Mouse (Mus musculus) limb, embryonic 12.5 days (tissue): ENCODE measurements around the gene Wdtc1. TPM values are rescaled to one million over a fixed set of nuclear protein-coding genes. Genes with fewer than 3 reads are reported as not detected.

Experiments used
- ATAC-seq: fragments of 200-750 bp; cut with Nextera tagmentation; 2 replicates; pipeline ENCODE4 v1.8.0; 2017; ENCODE audit warnings: low read depth, moderate TSS enrichment; ENCODE audit not compliant: insufficient number of reproducible peaks, insufficient read depth, low FRiP score, low TSS enrichment
- H3K27ac ChIP-seq: fragments of 300-500 bp; sonication (generic); 2 replicates; pipeline ENCODE4 v1.5.1; 2016; ENCODE audit warnings: mild to moderate bottlenecking, moderate library complexity
- H3K27me3 ChIP-seq: fragments of 300-500 bp; sonication (generic); 2 replicates; pipeline ENCODE4 v1.6.1; 2016; ENCODE audit warnings: mild to moderate bottlenecking, moderate library complexity
- H3K36me3 ChIP-seq: fragments of 300-500 bp; sonication (generic); 2 replicates; pipeline ENCODE4 v1.6.1; 2016; ENCODE audit warnings: mild to moderate bottlenecking, moderate library complexity
- H3K4me1 ChIP-seq: fragments of 300-500 bp; sonication (generic); replicated peaks from 2 replicates; pipeline ENCODE4 v1.6.1; 2016
- H3K4me2 ChIP-seq: fragments of 300-500 bp; sonication (generic); 2 replicates; pipeline ENCODE4 v1.6.1; 2016; ENCODE audit warnings: mild to moderate bottlenecking, moderate library complexity
- H3K4me3 ChIP-seq: fragments of 300-500 bp; sonication (generic); replicated peaks from 2 replicates; pipeline ENCODE4 v1.5.1; 2016; ENCODE audit warnings: mild to moderate bottlenecking
- H3K9ac ChIP-seq: fragments of 300-500 bp; sonication (generic); replicated peaks from 2 replicates; pipeline ENCODE4 v1.6.1; 2016; ENCODE audit warnings: mild to moderate bottlenecking, moderate library complexity
- H3K9me3 ChIP-seq: fragments of 300-500 bp; sonication (generic); 2 replicates; pipeline ENCODE4 v1.6.1; 2016; ENCODE audit warnings: mild to moderate bottlenecking, moderate library complexity
- WGBS: fragments of 180-500 bp; shearing (Covaris S2); methylation state at CpG from one replicate; pipeline ENCODE4 v1.1.7; 2016; 5-methylcytosine and 5-hydroxymethylcytosine counted together
- polyA plus RNA-seq: library from polyadenylated mRNA; unstranded; fragments of >200 nt; fragmentation: Nextera tagmentation; extraction: Ambion mirVana; gene quantifications from 2 replicates; pipeline ENCODE4 v1.2.1, GENCODE M21; 2016

Wdtc1 gene
- polyA plus RNA-seq, 1 experiment from 2014 or later, result 12.2 TPM

- Histone ChIP-seq H3K36me3 (no peaks in the 10 kb centered on the region), H3K9ac (no peak overlapping the region), H3K4me2 (no peak overlapping the region), H3K27ac (no peak overlapping the region), H3K9me3 (no peaks in the 10 kb centered on the region), H3K4me3 (no peak overlapping the region), H3K4me1 (no peaks in the 10 kb centered on the region), H3K27me3 (peaks cover 6% of the 10 kb centered on the region; the same call in 1 of the 2 replicates)
- 75% methylated on average over 4 of the region's 4 CpGs for WGBS
- ATAC-seq, result no peak
Observed at GRCm38 (mm10) chr4:133346577-133346976, 6.7 kb downstream of the Wdtc1 start.

- Histone ChIP-seq H3K27ac (no peak overlapping the region), H3K9ac (no peak overlapping the region), H3K4me2 (no peak overlapping the region), H3K4me3 (no peak overlapping the region), H3K9me3 (no peaks in the 10 kb centered on the region), H3K4me1 (no peaks in the 10 kb centered on the region), H3K36me3 (no peaks in the 10 kb centered on the region), H3K27me3 (peaks cover 6% of the 10 kb centered on the region; the same call in 1 of the 2 replicates)
- no peak for ATAC-seq
- 87% methylated on average over 6 of the region's 6 CpGs for WGBS
Observed at GRCm38 (mm10) chr4:133345702-133346101, 7.6 kb downstream of the Wdtc1 start.

GRCm38 (mm10) chr4:133344112-133344511, 9.2 kb downstream of the Wdtc1 start:
- Histone ChIP-seq H3K27ac (no peak overlapping the region), H3K4me1 (no peaks in the 10 kb centered on the region; the same call in 1 of the 2 replicates), H3K36me3 (no peaks in the 10 kb centered on the region), H3K4me3 (no peak overlapping the region), H3K9ac (no peak overlapping the region), H3K9me3 (no peaks in the 10 kb centered on the region), H3K4me2 (no peak overlapping the region), H3K27me3 (peaks cover 6% of the 10 kb centered on the region; the same call in 1 of the 2 replicates)
- 9% methylated on average over 4 of the region's 4 CpGs for WGBS
- no peak for ATAC-seq

GRCm38 (mm10) chr4:133340217-133340616, 13.1 kb downstream of the Wdtc1 start:
- Histone ChIP-seq H3K36me3 (peaks cover 2% of the 10 kb centered on the region; the same call in 1 of the 2 replicates), H3K9me3 (no peaks in the 10 kb centered on the region), H3K9ac (no peak overlapping the region), H3K4me1 (peaks cover 6% of the 10 kb centered on the region), H3K27ac (no peak overlapping the region), H3K4me3 (no peak overlapping the region), H3K27me3 (peaks cover 6% of the 10 kb centered on the region; the same call in 1 of the 2 replicates), H3K4me2 (no peak overlapping the region)
- no peak for ATAC-seq
- WGBS, result 82% methylated on average over 2 of the region's 2 CpGs

- peak overlapping the region; percentile 89 for H3K9ac ChIP-seq
- H3K4me1 ChIP-seq, result peaks cover 6% of the 10 kb centered on the region
- peaks cover 4% of the 10 kb centered on the region; the same call in 1 of the 2 replicates for H3K36me3 ChIP-seq
- peak overlapping the region; percentile 76 for H3K4me2 ChIP-seq
- H3K9me3 ChIP-seq, result no peaks in the 10 kb centered on the region
- peak overlapping the region; percentile 76 for H3K27ac ChIP-seq
- peaks cover 6% of the 10 kb centered on the region; the same call in 1 of the 2 replicates for H3K27me3 ChIP-seq
- ATAC-seq, result peak; percentile 95
- H3K4me3 ChIP-seq, result peak overlapping the region; percentile 93
- under 1% methylated on average over 59 of the region's 60 CpGs for WGBS
Observed at GRCm38 (mm10) chr4:133339148-133339749, 14.0 kb downstream of the Wdtc1 start.

- Histone ChIP-seq H3K4me1 (peaks cover 6% of the 10 kb centered on the region), H3K27ac (peak overlapping the region; percentile 76), H3K4me3 (peak overlapping the region; percentile 93), H3K4me2 (peak overlapping the region; percentile 76), H3K36me3 (peaks cover 4% of the 10 kb centered on the region; the same call in 1 of the 2 replicates), H3K9me3 (no peaks in the 10 kb centered on the region), H3K9ac (peak overlapping the region; percentile 89), H3K27me3 (peaks cover 6% of the 10 kb centered on the region; the same call in 1 of the 2 replicates)
- 1% methylated on average over 39 of the region's 39 CpGs for WGBS
- peak; percentile 30 for ATAC-seq
Observed at GRCm38 (mm10) chr4:133338521-133339095, 14.7 kb downstream of the Wdtc1 start.

- H3K4me1 ChIP-seq, result peaks cover 6% of the 10 kb centered on the region
- peaks cover 4% of the 10 kb centered on the region; the same call in 1 of the 2 replicates for H3K36me3 ChIP-seq
- 14% methylated on average over 14 of the region's 14 CpGs for WGBS
- H3K9ac ChIP-seq, result peak overlapping the region; percentile 89
- H3K4me2 ChIP-seq, result peak overlapping the region; percentile 76
- H3K27me3 ChIP-seq, result peaks cover 1% of the 10 kb centered on the region; the same call in 1 of the 2 replicates
- H3K4me3 ChIP-seq, result peak overlapping the region; percentile 93
- H3K27ac ChIP-seq, result no peak overlapping the region
- H3K9me3 ChIP-seq, result no peaks in the 10 kb centered on the region
- ATAC-seq, result no peak
Observed at GRCm38 (mm10) chr4:133337833-133338520, 15.3 kb downstream of the Wdtc1 start.

GRCm38 (mm10) chr4:133333306-133333705, 20.0 kb downstream of the Wdtc1 start:
- no peak overlapping the region for H3K4me3 ChIP-seq
- peaks cover 8% of the 10 kb centered on the region; the same call in 1 of the 2 replicates for H3K36me3 ChIP-seq
- H3K4me2 ChIP-seq, result no peak overlapping the region
- WGBS, result 56% methylated on average over 6 of the region's 6 CpGs
- no peaks in the 10 kb centered on the region for H3K9me3 ChIP-seq
- ATAC-seq, result no peak
- 0 out of 2 replicates have a peak overlapping the region, but pooled peaks have one; percentile 31 for H3K27ac ChIP-seq
- H3K4me1 ChIP-seq, result peaks cover 15% of the 10 kb centered on the region
- no peak overlapping the region for H3K9ac ChIP-seq
- no peaks in the 10 kb centered on the region for H3K27me3 ChIP-seq

GRCm38 (mm10) chr4:133330296-133330695, 23.0 kb downstream of the Wdtc1 start:
- H3K4me1 ChIP-seq, result peaks cover 15% of the 10 kb centered on the region
- H3K27me3 ChIP-seq, result no peaks in the 10 kb centered on the region
- no peak for ATAC-seq
- H3K4me3 ChIP-seq, result no peak overlapping the region
- no peak overlapping the region for H3K4me2 ChIP-seq
- no peaks in the 10 kb centered on the region for H3K9me3 ChIP-seq
- H3K27ac ChIP-seq, result no peak overlapping the region
- WGBS, result 58% methylated on average over 4 of the region's 4 CpGs
- H3K9ac ChIP-seq, result no peak overlapping the region
- peaks cover 7% of the 10 kb centered on the region; the same call in 1 of the 2 replicates for H3K36me3 ChIP-seq

GRCm38 (mm10) chr4:133328129-133328528, 25.2 kb downstream of the Wdtc1 start:
- peaks cover 11% of the 10 kb centered on the region; the same call in 1 of the 2 replicates for H3K36me3 ChIP-seq
- WGBS, result 80% methylated on average over 7 of the region's 7 CpGs
- no peak overlapping the region for H3K9ac ChIP-seq
- H3K4me2 ChIP-seq, result no peak overlapping the region
- no peak overlapping the region for H3K27ac ChIP-seq
- peaks cover 15% of the 10 kb centered on the region for H3K4me1 ChIP-seq
- H3K4me3 ChIP-seq, result no peak overlapping the region
- no peaks in the 10 kb centered on the region for H3K9me3 ChIP-seq
- ATAC-seq, result no peak
- H3K27me3 ChIP-seq, result no peaks in the 10 kb centered on the region

GRCm38 (mm10) chr4:133319667-133320066, 33.6 kb downstream of the Wdtc1 start:
- Histone ChIP-seq H3K9me3 (no peaks in the 10 kb centered on the region), H3K27me3 (no peaks in the 10 kb centered on the region), H3K4me3 (no peak overlapping the region), H3K4me1 (0 out of 2 replicates have a peak, but pooled peaks cover 4% of the 10 kb centered on the region), H3K4me2 (no peak overlapping the region), H3K36me3 (peaks cover 20% of the 10 kb centered on the region; the same call in 1 of the 2 replicates), H3K27ac (no peak overlapping the region), H3K9ac (no peak overlapping the region)
- 89% methylated on average over 3 of the region's 3 CpGs for WGBS
- ATAC-seq, result no peak
